Mouse (Mus musculus): ENCODE measurements around the gene Kctd12.

The Kctd12 gene

DNA sequence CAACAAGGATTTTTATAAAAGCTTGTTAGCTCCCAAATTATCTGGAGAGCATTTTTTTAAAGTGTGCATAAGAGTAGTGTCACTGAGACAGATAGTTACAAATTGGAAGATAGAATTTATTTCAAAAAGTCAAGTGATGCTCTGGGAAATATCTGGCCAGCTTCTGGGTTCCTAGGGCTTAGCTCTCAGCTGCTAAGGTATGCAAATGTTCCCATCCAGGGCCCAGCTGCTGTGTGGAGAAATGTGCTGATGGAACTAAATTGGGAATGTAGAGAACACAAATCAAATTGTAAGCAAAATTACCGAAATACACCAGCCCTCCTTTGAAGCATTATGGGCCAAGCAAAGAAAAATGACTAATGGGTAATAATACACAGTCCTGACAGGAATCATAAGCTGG is 16.6 kb downstream of the Kctd12 start:
- DNase-seq (ENCODE audit: low spot score in 2 of 2): no peak

GRCm38 (mm10) chr14:102962019-102962418 is 20.4 kb downstream of the Kctd12 start:
- DNase-seq (ENCODE audit: low spot score in 2 of 2): no peak

GRCm38 (mm10) chr14:102953511-102953910 is 28.9 kb downstream of the Kctd12 start:
- DNase-seq (ENCODE audit: low spot score in 2 of 2): no peak

DNA sequence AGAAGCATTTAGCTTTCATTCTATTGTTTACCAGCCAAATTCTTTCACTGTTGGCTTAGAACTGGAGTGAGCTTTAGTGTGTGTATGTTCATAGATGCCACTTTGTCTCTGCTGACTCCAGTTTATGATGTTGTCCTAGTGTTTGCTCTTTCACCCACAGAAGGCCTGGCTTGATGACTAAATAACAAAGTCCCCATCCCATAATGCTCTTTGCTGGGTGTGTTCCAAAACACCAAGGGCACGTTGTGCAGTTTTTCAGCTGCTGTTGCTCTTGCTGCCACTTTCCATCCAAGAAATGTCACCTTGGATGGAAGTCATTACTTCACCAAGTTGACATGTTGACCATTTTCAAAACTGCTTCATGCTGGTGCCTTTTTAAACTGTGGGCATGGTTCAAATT is 30.5 kb downstream of the Kctd12 start:
- no peak for DNase-seq (ENCODE audit: low spot score in 2 of 2)

GRCm38 (mm10) chr14:102947796-102948195 is 34.6 kb downstream of the Kctd12 start:
- no peak for DNase-seq (ENCODE audit: low spot score in 2 of 2)

- DNase-seq (ENCODE audit: low spot score in 2 of 2): no peak
Observed at GRCm38 (mm10) chr14:102942222-102942843, 40.1 kb downstream of the Kctd12 start.

GRCm38 (mm10) chr14:102934878-102935277 is 47.6 kb downstream of the Kctd12 start:
- no peak for DNase-seq (ENCODE audit: low spot score in 2 of 2)

DNA sequence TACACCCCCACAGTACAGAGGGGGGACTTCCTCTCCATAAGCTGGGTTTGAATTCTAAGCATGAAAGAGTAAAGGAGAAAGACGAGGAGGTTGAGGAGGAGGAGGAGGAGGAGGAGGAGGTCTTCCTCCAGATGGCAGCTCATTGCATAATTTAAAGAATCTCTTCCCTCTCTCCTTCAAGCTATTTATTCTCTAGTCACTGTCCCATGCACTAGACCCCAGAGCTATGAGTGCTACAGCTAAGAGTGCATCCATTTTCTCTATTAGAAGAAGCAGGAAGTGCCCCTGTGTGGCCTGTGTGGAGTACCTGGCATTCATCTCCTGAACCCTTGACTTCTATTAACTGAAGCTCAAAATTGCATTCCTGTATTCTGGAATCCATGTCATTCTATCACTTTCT is 51.5 kb downstream of the Kctd12 start:
- DNase-seq (ENCODE audit: low spot score in 2 of 2): no peak

DNA sequence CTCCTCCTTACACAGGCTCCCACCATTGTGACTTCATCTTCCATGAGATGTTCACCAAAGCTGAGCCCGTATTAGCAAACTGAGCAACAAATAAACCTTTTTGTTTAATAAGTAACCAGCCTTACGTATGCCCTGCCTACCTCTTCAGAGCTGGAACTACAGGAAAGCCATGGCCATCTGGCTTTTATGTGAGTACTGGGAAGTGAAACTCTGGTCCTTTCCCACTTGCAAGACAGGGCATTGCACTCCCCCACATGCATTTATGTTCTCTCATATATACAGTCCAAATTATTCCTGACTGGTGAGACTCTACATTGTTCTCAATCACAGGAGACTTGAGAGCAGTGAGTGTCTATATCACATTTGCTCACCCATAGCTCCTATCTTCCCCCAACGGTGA is 52.9 kb downstream of the Kctd12 start:
- peak in 1 of 2 experiments; percentile 3 for DNase-seq (ENCODE audit: low spot score in 2 of 2)

DNA sequence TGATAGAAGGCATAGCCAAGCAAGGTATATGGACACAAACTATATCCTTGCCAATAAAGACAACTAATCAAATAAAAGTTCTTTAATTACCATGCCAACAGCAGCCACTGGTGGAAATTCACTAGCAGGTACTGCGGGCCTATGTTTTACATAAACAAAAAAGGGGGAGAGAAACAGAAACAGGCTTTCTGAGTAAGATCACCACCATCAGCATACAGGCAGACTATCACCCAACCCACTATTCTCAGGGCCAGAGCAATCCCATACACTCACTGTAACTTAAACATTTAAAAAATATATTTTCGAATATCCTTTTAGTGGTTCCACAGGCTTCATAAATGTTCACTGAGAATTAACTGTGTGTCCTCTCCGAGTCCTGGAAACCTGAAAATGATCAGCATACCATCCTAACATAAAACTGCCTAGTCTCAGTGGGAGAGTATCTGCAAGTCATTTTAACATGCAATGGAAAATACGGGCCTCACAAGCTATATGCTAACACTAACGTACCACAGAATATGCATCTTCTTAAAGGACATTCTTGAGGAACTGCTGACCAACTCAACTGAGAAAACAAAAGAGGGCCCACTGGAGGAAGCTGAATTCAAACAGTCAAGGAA is 54.5 kb downstream of the Kctd12 start:
- DNase-seq (ENCODE audit: low spot score in 2 of 2): no peak
